Mouse (Mus musculus) embryonic facial prominence, embryonic 11.5 days (tissue): ENCODE measurements around the gene Lrrc36. TPM values are rescaled to one million over a fixed set of nuclear protein-coding genes. Genes with fewer than 3 reads are reported as not detected.

ENCODE experiments used
- ATAC-seq: fragments of 200-750 bp; cut with Nextera tagmentation; replicated peaks from 2 replicates; pipeline ENCODE4 v1.8.0; 2017; ENCODE audit warnings: low read depth; ENCODE audit not compliant: insufficient number of reproducible peaks, low FRiP score, low TSS enrichment
- DNase-seq: peaks from one replicate; pipeline ENCODE4 v3.0.0-alpha.2; 2015; ENCODE audit warnings: low spot score
- H3K27ac ChIP-seq: fragments of 300-500 bp; sonication (generic); replicated peaks from 2 replicates; pipeline ENCODE4 v1.5.1; 2014; ENCODE audit warnings: mild to moderate bottlenecking, low read depth, low read length, control low read depth
- H3K27me3 ChIP-seq: fragments of 300-500 bp; sonication (generic); 2 replicates; pipeline ENCODE4 v1.6.1; 2014; ENCODE audit warnings: mild to moderate bottlenecking, low read length, moderate library complexity, mixed read lengths; ENCODE audit not compliant: control insufficient read depth, insufficient read depth
- H3K36me3 ChIP-seq: fragments of 300-500 bp; sonication (generic); replicated peaks from 2 replicates; pipeline ENCODE4 v1.6.1; 2014; ENCODE audit warnings: low read depth, mild to moderate bottlenecking, low read length, moderate library complexity, mixed read lengths; ENCODE audit not compliant: control insufficient read depth, insufficient read depth
- H3K4me1 ChIP-seq: fragments of 300-500 bp; sonication (generic); 2 replicates; pipeline ENCODE4 v1.6.1; 2014; ENCODE audit warnings: low read length, mixed read lengths; ENCODE audit not compliant: control insufficient read depth, insufficient read depth
- H3K4me2 ChIP-seq: fragments of 300-500 bp; sonication (generic); 2 replicates; pipeline ENCODE4 v1.6.1; 2014; ENCODE audit warnings: low read depth, mild to moderate bottlenecking, control low read depth, low read length, moderate library complexity
- H3K4me3 ChIP-seq: fragments of 300-500 bp; sonication (generic); 2 replicates; pipeline ENCODE4 v1.5.1; 2014; ENCODE audit warnings: low read depth, low read length, control low read depth
- H3K9ac ChIP-seq: fragments of 300-500 bp; sonication (generic); replicated peaks from 2 replicates; pipeline ENCODE4 v1.6.1; 2014; ENCODE audit warnings: mild to moderate bottlenecking, control low read depth, low read length
- H3K9me3 ChIP-seq: fragments of 300-500 bp; sonication (generic); replicated peaks from 2 replicates; pipeline ENCODE4 v1.6.1; 2016; ENCODE audit warnings: mild to moderate bottlenecking, low read length, inconsistent platforms, mixed read lengths; ENCODE audit not compliant: control insufficient read depth
- WGBS: fragments of 180-500 bp; shearing (Covaris S2); extraction: QIAGEN DNeasy Blood & Tissue Kit; methylation state at CpG from one replicate; pipeline ENCODE4 v1.1.7; 2014; 5-methylcytosine and 5-hydroxymethylcytosine counted together
- polyA plus RNA-seq: library from polyadenylated mRNA; unstranded; fragments of >200 nt; fragmentation: Nextera tagmentation; extraction: Ambion mirVana; gene quantifications from 2 replicates; pipeline ENCODE4 v1.2.1, GENCODE M21; 2014

Lrrc36 gene
- polyA plus RNA-seq, 1 experiment from 2014 or later, result 0.39 TPM

DNA sequence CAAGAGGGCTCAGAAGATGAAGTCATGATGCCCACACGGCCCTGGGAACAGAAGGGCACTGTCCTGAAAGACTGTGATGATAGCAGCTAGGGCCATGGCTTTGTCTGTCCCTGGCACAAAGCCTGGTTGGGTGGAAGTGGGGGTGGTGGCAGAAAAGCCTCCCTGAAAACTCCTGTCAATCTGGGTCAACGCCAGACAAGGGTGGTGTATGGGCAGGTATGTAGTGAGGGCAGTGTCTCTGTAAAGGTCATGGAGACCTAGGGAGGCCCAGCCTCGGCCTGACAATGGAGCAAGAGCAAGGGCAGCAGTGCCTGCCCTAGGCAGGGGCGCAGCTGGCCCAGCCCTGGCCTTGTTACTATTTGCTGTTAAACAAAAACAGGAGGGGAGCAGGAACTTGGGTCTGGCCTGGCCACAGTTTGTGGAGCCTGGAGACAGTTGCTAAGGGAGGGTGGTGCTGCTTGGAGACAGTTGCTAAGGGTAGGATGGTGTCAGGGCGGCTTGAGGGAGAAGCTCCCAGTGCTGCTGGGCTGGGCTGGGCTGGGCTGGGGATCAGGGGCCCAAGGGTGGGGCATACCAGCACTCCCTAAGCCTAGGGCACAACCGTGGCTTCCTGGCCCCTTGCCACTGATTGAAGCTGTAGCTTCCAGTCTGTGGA lies 55.8 kb downstream of the Lrrc36 start:
- WGBS, result 42% methylated on average over 6 of the region's 6 CpGs
- no peak for DNase-seq
- H3K36me3 ChIP-seq, result no peaks in the 10 kb centered on the region
- no peak overlapping the region for H3K4me3 ChIP-seq
- no peak overlapping the region for H3K9ac ChIP-seq
- no peak overlapping the region for H3K27ac ChIP-seq
- H3K4me2 ChIP-seq, result no peak overlapping the region
- H3K4me1 ChIP-seq, result peaks cover 8% of the 10 kb centered on the region
- ATAC-seq, result peak; percentile 42
- peaks cover 21% of the 10 kb centered on the region for H3K27me3 ChIP-seq
- no peaks in the 10 kb centered on the region for H3K9me3 ChIP-seq

- no peak for DNase-seq
- H3K4me3 ChIP-seq, result no peak overlapping the region
- no peak overlapping the region for H3K9ac ChIP-seq
- H3K27ac ChIP-seq, result no peak overlapping the region
- H3K9me3 ChIP-seq, result no peaks in the 10 kb centered on the region
- no peak for ATAC-seq
- peaks cover 22% of the 10 kb centered on the region for H3K27me3 ChIP-seq
- no peaks in the 10 kb centered on the region for H3K36me3 ChIP-seq
- peaks cover 11% of the 10 kb centered on the region for H3K4me1 ChIP-seq
- no peak overlapping the region; the same call in 1 of the 2 replicates for H3K4me2 ChIP-seq
- WGBS, result 91% methylated on average over 5 of the region's 5 CpGs
Observed at GRCm38 (mm10) chr8:105469816-105470215, 56.4 kb downstream of the Lrrc36 start.

DNA sequence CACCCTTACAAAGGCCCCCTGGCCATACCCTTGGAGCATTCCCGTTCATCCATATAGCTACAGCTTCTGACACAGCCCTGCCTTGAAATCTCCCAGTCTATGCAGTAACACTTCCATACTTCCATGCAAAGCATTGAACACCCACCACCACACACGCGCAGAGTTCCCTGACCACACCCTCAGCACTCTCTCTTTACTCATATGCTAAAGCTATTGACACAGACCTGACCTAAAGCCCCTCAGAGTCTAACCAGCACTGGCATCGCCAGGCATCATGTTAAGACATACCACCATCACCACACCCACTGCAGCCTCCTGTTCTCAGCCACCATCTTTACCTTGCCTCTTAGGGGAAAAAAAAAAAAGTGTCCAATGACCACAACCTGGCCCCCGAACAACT lies 56.9 kb downstream of the Lrrc36 start:
- H3K4me1 ChIP-seq, result peaks cover 11% of the 10 kb centered on the region

GRCm38 (mm10) chr8:105470681-105471313 lies 57.4 kb downstream of the Lrrc36 start:
- peaks cover 22% of the 10 kb centered on the region for H3K27me3 ChIP-seq

More for the DNA sequence above, 56.9 kb downstream of the Lrrc36 start:
- ATAC-seq, result no peak
- no peaks in the 10 kb centered on the region for H3K36me3 ChIP-seq
- H3K4me3 ChIP-seq, result no peak overlapping the region
- H3K9ac ChIP-seq, result no peak overlapping the region
- no peak overlapping the region for H3K27ac ChIP-seq
- peaks cover 22% of the 10 kb centered on the region for H3K27me3 ChIP-seq
- H3K9me3 ChIP-seq, result no peaks in the 10 kb centered on the region
- no peak for DNase-seq
- H3K4me2 ChIP-seq, result no peak overlapping the region
- WGBS, result 84% methylated on average over 5 of the region's 5 CpGs

GRCm38 (mm10) chr8:105471314-105472015 lies 58.1 kb downstream of the Lrrc36 start, which contains the start of gene Tppp3:
Gene Tppp3, minus strand, starts transcription at chr8:105471526.
- peak; percentile 92 for ATAC-seq
- Histone ChIP-seq H3K9ac (peak within 1 kb of the TSS; percentile 15; the same call in 1 of the 2 replicates), H3K27ac (no peak within 1 kb of the TSS), H3K4me3 (peak within 1 kb of the TSS; percentile 26), H3K4me2 (peak within 1 kb of the TSS; percentile 47), H3K4me1 (peaks cover 11% of the 10 kb centered on the region), H3K9me3 (no peaks in the 10 kb centered on the region), H3K36me3 (no peaks in the 10 kb centered on the region), H3K27me3 (peaks cover 22% of the 10 kb centered on the region)
- WGBS, result 4% methylated on average over 25 of the region's 25 CpGs
- DNase-seq, result peak; percentile 95

More at GRCm38 (mm10) chr8:105470681-105471313, 57.4 kb downstream of the Lrrc36 start:
- ATAC-seq (no peak), DNase-seq (no peak)
- Histone ChIP-seq H3K27ac (no peak overlapping the region), H3K4me2 (peak overlapping the region; percentile 47), H3K4me3 (peak overlapping the region; percentile 26), H3K36me3 (no peaks in the 10 kb centered on the region), H3K9me3 (no peaks in the 10 kb centered on the region), H3K4me1 (peaks cover 11% of the 10 kb centered on the region), H3K9ac (peak overlapping the region; percentile 15; the same call in 1 of the 2 replicates)
- 19% methylated on average over 11 of the region's 11 CpGs for WGBS

DNA sequence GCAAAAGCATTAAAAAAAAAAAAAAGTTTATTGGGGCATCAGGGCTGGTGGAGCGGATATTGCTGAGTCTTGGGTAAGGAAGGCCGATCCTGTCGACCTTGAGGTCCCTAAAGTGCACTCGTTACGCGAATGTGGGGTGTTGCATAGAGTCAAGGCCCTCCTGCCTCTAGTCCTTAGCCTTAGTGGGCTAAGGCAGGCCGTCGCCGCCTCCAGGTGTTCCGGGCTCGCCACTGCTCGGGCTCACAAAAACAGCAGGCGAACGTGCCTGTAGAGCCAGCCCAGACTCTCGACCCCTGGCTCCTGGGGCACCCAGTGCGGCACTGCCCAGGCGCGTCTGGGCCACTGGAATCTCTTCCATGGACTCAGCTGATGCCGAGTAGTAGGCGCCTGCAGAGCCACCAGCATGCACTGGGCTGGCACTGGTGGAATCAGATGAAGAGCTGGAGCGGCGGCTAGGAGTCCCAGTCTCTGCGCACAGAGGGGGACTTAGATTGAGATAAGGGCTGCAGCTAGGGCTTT lies 59.1 kb downstream of the Lrrc36 start:
- H3K4me2 ChIP-seq, result no peak overlapping the region
- no peak overlapping the region for H3K4me3 ChIP-seq
- H3K4me1 ChIP-seq, result peaks cover 11% of the 10 kb centered on the region

DNA sequence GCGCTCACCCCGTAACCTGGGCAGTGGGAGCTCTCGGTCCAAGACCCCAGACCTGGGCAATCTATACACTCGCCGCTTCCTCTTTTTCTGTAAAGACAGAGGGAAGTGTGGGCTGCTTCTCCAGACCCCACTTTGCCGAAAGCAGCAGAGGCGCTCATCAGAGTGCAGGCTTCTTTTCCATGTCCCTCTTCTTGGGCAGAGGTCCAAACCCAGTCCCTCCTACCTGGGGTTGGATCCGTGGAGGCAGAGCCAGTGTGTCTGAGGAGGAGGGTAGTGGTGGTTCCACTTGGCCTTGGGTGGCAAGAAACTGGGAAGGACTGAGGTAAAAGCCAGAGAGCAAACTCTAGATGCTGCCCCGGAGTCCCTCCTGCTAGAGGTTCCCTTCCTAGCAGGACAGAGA lies 59.6 kb downstream of the Lrrc36 start:
- Histone ChIP-seq H3K27me3 (peaks cover 22% of the 10 kb centered on the region), H3K9me3 (no peaks in the 10 kb centered on the region), H3K4me3 (no peak overlapping the region), H3K4me1 (peaks cover 11% of the 10 kb centered on the region), H3K36me3 (no peaks in the 10 kb centered on the region), H3K4me2 (no peak overlapping the region), H3K9ac (no peak overlapping the region), H3K27ac (no peak overlapping the region)
- ATAC-seq, result no peak
- WGBS, result 41% methylated on average over 9 of the region's 9 CpGs
- DNase-seq, result no peak

More for the DNA sequence above, 59.1 kb downstream of the Lrrc36 start:
- WGBS, result 13% methylated on average over 23 of the region's 23 CpGs
- no peaks in the 10 kb centered on the region for H3K9me3 ChIP-seq
- no peak overlapping the region for H3K9ac ChIP-seq
- no peak for DNase-seq
- H3K27me3 ChIP-seq, result peaks cover 22% of the 10 kb centered on the region
- no peaks in the 10 kb centered on the region for H3K36me3 ChIP-seq
- H3K27ac ChIP-seq, result no peak overlapping the region
- ATAC-seq, result no peak
